Mouse (Mus musculus) intestine, embryonic 14.5 days (tissue): Measurements from ENCODE around the gene Ppp2r5b. TPM values are rescaled to one million over a fixed set of nuclear protein-coding genes. Genes with fewer than 3 reads are reported as not detected.
A peak's percentile ranks its signal among the peaks of the same experiment; 100 is the strongest.

Source experiments
- ATAC-seq: fragments of 200-750 bp; cut with Nextera tagmentation; replicated peaks from 2 replicates; pipeline ENCODE4 v1.8.0; 2017; ENCODE audit warnings: low read depth, moderate number of reproducible peaks, moderate TSS enrichment, moderate library complexity; ENCODE audit not compliant: low FRiP score, low TSS enrichment
- DNase-seq: peaks from one replicate; pipeline ENCODE4 v3.0.0-alpha.2; 2018; ENCODE audit warnings: low spot score
- H3K27ac ChIP-seq: fragments of 300-500 bp; sonication (generic); 2 replicates; pipeline ENCODE4 v1.5.1; 2014; ENCODE audit warnings: low read depth, mild to moderate bottlenecking, control low read depth
- H3K27me3 ChIP-seq: fragments of 300-500 bp; sonication (generic); replicated peaks from 2 replicates; pipeline ENCODE4 v1.6.1; 2014; ENCODE audit warnings: low read length, control low read depth; ENCODE audit not compliant: control insufficient read depth, insufficient read depth
- H3K36me3 ChIP-seq: fragments of 300-500 bp; sonication (generic); 2 replicates; pipeline ENCODE4 v1.6.1; 2014; ENCODE audit warnings: low read length, control low read depth; ENCODE audit not compliant: control insufficient read depth, insufficient read depth
- H3K4me1 ChIP-seq: fragments of 300-500 bp; sonication (generic); replicated peaks from 2 replicates; pipeline ENCODE4 v1.6.1; 2014; ENCODE audit warnings: low read length, control low read depth, mixed read lengths; ENCODE audit not compliant: control insufficient read depth, insufficient read depth
- H3K4me2 ChIP-seq: fragments of 300-500 bp; sonication (generic); 2 replicates; pipeline ENCODE4 v1.6.1; 2014; ENCODE audit warnings: low read length
- H3K4me3 ChIP-seq: fragments of 300-500 bp; sonication (generic); 2 replicates; pipeline ENCODE4 v1.5.1; 2014; ENCODE audit warnings: low read depth, low read length, control low read depth, mixed read lengths
- H3K9ac ChIP-seq: fragments of 300-500 bp; sonication (generic); 2 replicates; pipeline ENCODE4 v1.6.1; 2014; ENCODE audit warnings: mild to moderate bottlenecking, low read length
- H3K9me3 ChIP-seq: fragments of 300-500 bp; sonication (generic); 2 replicates; pipeline ENCODE4 v1.6.1; 2016; ENCODE audit warnings: low read length, control low read depth; ENCODE audit not compliant: control insufficient read depth
- WGBS: fragments of 180-500 bp; shearing (Covaris S2); extraction: QIAGEN DNeasy Blood & Tissue Kit; methylation state at CpG from one replicate; pipeline ENCODE4 v1.1.7; 2014; 5-methylcytosine and 5-hydroxymethylcytosine counted together
- polyA plus RNA-seq: library from polyadenylated mRNA; unstranded; fragments of >200 nt; fragmentation: Nextera tagmentation; extraction: Ambion mirVana; gene quantifications from 2 replicates; pipeline ENCODE4 v1.2.1, GENCODE M21; 2014

Gene Ppp2r5b
- polyA plus RNA-seq, 1 experiment from 2014 or later, result 27.5 TPM

GRCm38 (mm10) chr19:6264945-6265344 is 29.3 kb upstream of the Ppp2r5b start:
- H3K27me3 ChIP-seq, result no peaks in the 10 kb centered on the region
- H3K27ac ChIP-seq, result peak overlapping the region; percentile 79; the same call in 1 of the 2 replicates
- H3K9me3 ChIP-seq, result no peaks in the 10 kb centered on the region
- WGBS, result 77% methylated on average over 8 of the region's 8 CpGs
- H3K4me2 ChIP-seq, result peak overlapping the region; percentile 45
- H3K4me3 ChIP-seq, result peak overlapping the region; percentile 29
- no peak for ATAC-seq
- no peak for DNase-seq
- H3K4me1 ChIP-seq, result no peaks in the 10 kb centered on the region
- peaks cover 25% of the 10 kb centered on the region for H3K36me3 ChIP-seq
- 0 out of 2 replicates have a peak overlapping the region, but pooled peaks have one; percentile 57 for H3K9ac ChIP-seq

GRCm38 (mm10) chr19:6264200-6264599 is 28.5 kb upstream of the Ppp2r5b start:
- H3K4me3 ChIP-seq, result peak overlapping the region; percentile 29
- no peaks in the 10 kb centered on the region for H3K27me3 ChIP-seq
- H3K36me3 ChIP-seq, result peaks cover 29% of the 10 kb centered on the region
- DNase-seq (peak; percentile 60), ATAC-seq (peak; percentile 33)
- 37% methylated on average over 9 of the region's 9 CpGs for WGBS
- no peaks in the 10 kb centered on the region for H3K9me3 ChIP-seq
- H3K27ac ChIP-seq, result peak overlapping the region; percentile 79
- peak overlapping the region; percentile 45 for H3K4me2 ChIP-seq
- peak overlapping the region; percentile 57 for H3K9ac ChIP-seq
- no peaks in the 10 kb centered on the region for H3K4me1 ChIP-seq

GRCm38 (mm10) chr19:6262839-6263433 is 27.3 kb upstream of the Ppp2r5b start:
- no peaks in the 10 kb centered on the region for H3K4me1 ChIP-seq
- no peaks in the 10 kb centered on the region for H3K27me3 ChIP-seq
- H3K4me3 ChIP-seq, result peak overlapping the region; percentile 29
- H3K27ac ChIP-seq, result peak overlapping the region; percentile 79
- H3K4me2 ChIP-seq, result peak overlapping the region; percentile 32
- ATAC-seq, result peak; percentile 58
- H3K9me3 ChIP-seq, result no peaks in the 10 kb centered on the region
- H3K9ac ChIP-seq, result peak overlapping the region; percentile 57
- WGBS, result 76% methylated on average over 8 of the region's 8 CpGs
- DNase-seq, result peak; percentile 75
- H3K36me3 ChIP-seq, result peaks cover 42% of the 10 kb centered on the region

GRCm38 (mm10) chr19:6262222-6262621 is 26.6 kb upstream of the Ppp2r5b start:
- no peaks in the 10 kb centered on the region for H3K4me1 ChIP-seq
- H3K27ac ChIP-seq, result peak overlapping the region; percentile 79; the same call in 1 of the 2 replicates
- H3K36me3 ChIP-seq, result peaks cover 49% of the 10 kb centered on the region
- DNase-seq, result peak; percentile 89
- H3K9me3 ChIP-seq, result no peaks in the 10 kb centered on the region
- no peak overlapping the region for H3K9ac ChIP-seq
- H3K4me3 ChIP-seq, result no peak overlapping the region
- ATAC-seq, result no peak
- no peak overlapping the region for H3K4me2 ChIP-seq
- 60% methylated on average over 7 of the region's 7 CpGs for WGBS
- H3K27me3 ChIP-seq, result no peaks in the 10 kb centered on the region

- Histone ChIP-seq H3K27ac (no peak overlapping the region), H3K4me3 (no peak overlapping the region), H3K4me1 (no peaks in the 10 kb centered on the region), H3K27me3 (no peaks in the 10 kb centered on the region), H3K9me3 (no peaks in the 10 kb centered on the region), H3K4me2 (no peak overlapping the region), H3K9ac (no peak overlapping the region), H3K36me3 (peaks cover 57% of the 10 kb centered on the region)
- 95% methylated on average over 14 of the region's 14 CpGs for WGBS
- DNase-seq, result no peak
- no peak for ATAC-seq
These were observed 25.7 kb upstream of the Ppp2r5b start for GRCm38 (mm10) chr19:6261379-6261778.

- peaks cover 62% of the 10 kb centered on the region for H3K36me3 ChIP-seq
- H3K27ac ChIP-seq, result no peak overlapping the region
- H3K9ac ChIP-seq, result no peak overlapping the region
- no peak overlapping the region for H3K4me2 ChIP-seq
- DNase-seq, result no peak
- no peak overlapping the region for H3K4me3 ChIP-seq
- WGBS, result 85% methylated on average over 4 of the region's 4 CpGs
- no peak for ATAC-seq
- H3K27me3 ChIP-seq, result no peaks in the 10 kb centered on the region
- no peaks in the 10 kb centered on the region for H3K4me1 ChIP-seq
- no peaks in the 10 kb centered on the region for H3K9me3 ChIP-seq
These were observed 25.3 kb upstream of the Ppp2r5b start for GRCm38 (mm10) chr19:6260946-6261345.

GRCm38 (mm10) chr19:6260428-6260827 is 24.8 kb upstream of the Ppp2r5b start:
- H3K36me3 ChIP-seq, result peaks cover 67% of the 10 kb centered on the region
- no peak overlapping the region for H3K9ac ChIP-seq
- H3K27ac ChIP-seq, result no peak overlapping the region
- no peaks in the 10 kb centered on the region for H3K27me3 ChIP-seq
- WGBS, result 68% methylated on average over 2 of the region's 2 CpGs
- H3K4me1 ChIP-seq, result no peaks in the 10 kb centered on the region
- no peak overlapping the region for H3K4me2 ChIP-seq
- no peaks in the 10 kb centered on the region for H3K9me3 ChIP-seq
- DNase-seq, result no peak
- ATAC-seq, result no peak
- H3K4me3 ChIP-seq, result no peak overlapping the region

GRCm38 (mm10) chr19:6253021-6253420 is 17.3 kb upstream of the Ppp2r5b start:
- no peaks in the 10 kb centered on the region for H3K9me3 ChIP-seq
- no peak overlapping the region for H3K4me2 ChIP-seq
- H3K36me3 ChIP-seq, result peaks cover 90% of the 10 kb centered on the region
- H3K27ac ChIP-seq, result no peak overlapping the region
- 94% methylated on average over 4 of the region's 4 CpGs for WGBS
- H3K4me1 ChIP-seq, result no peaks in the 10 kb centered on the region
- H3K9ac ChIP-seq, result no peak overlapping the region
- no peaks in the 10 kb centered on the region for H3K27me3 ChIP-seq
- H3K4me3 ChIP-seq, result no peak overlapping the region
- DNase-seq, result no peak
- no peak for ATAC-seq
